Mouse (Mus musculus): ENCODE results near the gene Plekha6.

The Plekha6 gene

DNA sequence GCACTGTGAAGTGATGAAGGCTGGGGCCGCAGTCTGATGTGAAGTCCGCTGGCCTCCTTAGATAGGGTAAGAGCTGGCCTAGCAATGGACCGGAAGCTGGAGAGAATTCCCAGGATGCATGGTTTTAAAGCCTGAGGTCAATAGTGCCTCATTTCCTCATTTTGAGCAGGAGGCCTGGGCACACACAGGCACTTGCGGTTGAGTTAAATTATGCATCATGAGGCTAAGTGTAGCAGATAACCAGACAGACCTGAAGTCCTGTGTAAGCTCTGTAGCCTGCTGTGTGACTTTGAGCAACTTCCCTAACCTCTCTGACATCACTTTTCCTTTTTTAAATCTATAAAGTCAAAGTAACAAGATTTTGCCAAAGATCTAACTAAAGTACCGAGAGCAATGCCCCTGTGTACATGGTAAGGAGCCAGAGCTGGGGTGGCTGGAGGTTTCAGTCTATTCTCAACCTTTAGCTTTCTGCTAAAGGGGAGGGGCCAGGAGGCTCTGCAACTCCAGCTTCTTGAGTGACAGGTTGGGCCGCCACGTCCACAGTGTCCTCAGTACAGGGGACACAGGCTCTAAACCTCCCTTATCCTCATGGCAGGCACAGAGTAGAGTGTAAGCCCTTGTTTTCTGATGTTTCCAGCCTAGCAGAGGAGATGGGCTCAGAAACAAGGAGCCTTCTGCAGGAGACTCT lies 50.8 kb downstream of the Plekha6 start:
- no peak for DNase-seq (ENCODE audit: low spot score in 2 of 2)

- no peak for DNase-seq (ENCODE audit: low spot score in 2 of 2)
These were observed 51.3 kb downstream of the Plekha6 start for GRCm38 (mm10) chr1:133215360-133215700.

GRCm38 (mm10) chr1:133215753-133216152 lies 51.7 kb downstream of the Plekha6 start:
- no peak for DNase-seq (ENCODE audit: low spot score in 2 of 2)

- no peak for DNase-seq (ENCODE audit: low spot score in 2 of 2)
These were observed 53.0 kb downstream of the Plekha6 start for GRCm38 (mm10) chr1:133217031-133217430.

DNA sequence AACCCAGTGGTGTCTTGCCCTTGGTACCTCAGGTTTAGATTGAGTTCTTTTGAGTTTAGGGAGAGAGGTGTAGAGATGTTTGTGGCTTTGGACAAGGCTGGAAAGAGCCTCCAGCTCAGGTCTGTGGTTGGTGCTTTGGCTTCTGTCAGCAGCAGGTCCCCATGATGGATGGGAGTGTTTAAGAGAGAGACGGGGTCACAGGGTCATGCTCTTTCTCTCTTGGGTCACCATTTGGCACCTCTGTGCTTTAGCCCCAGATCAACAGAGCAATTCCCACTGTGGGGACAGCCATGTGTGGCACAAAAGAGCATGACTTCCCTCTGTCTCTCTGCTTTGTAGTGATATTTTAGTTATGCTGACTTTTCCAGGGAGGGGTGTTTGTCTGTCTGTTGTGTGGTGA lies 55.1 kb downstream of the Plekha6 start:
- no peak for DNase-seq (ENCODE audit: low spot score in 2 of 2)

GRCm38 (mm10) chr1:133221459-133221858 lies 57.4 kb downstream of the Plekha6 start:
- DNase-seq (ENCODE audit: low spot score in 2 of 2) = no peak

DNA sequence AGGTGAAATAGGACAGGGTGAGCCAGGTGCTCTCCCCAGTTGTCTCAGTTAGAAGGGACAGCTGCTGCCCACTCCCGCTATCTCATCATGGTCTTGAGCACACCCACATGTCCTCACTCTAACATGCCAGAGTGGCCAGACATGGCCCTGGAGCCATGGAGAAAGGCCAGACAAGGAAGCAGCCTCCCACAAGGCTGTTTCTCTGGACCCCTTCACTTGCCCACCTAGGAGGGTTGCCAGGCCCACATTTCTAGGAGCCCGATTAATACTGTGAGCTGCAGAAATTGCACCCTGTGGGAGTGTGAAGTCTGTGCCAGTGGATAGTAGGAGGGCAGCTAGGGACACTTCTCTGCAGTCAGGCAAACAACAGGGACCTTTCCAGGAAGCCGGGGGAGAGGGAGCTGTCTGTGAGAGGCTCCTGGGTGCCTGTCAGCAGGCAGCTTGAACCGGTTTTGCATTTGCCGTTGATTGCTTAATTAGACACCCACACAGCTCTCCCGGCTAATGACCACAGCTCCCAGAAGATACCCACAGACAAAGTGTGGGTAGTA lies 58.5 kb downstream of the Plekha6 start:
- DNase-seq (ENCODE audit: low spot score in 2 of 2) = no peak

DNA sequence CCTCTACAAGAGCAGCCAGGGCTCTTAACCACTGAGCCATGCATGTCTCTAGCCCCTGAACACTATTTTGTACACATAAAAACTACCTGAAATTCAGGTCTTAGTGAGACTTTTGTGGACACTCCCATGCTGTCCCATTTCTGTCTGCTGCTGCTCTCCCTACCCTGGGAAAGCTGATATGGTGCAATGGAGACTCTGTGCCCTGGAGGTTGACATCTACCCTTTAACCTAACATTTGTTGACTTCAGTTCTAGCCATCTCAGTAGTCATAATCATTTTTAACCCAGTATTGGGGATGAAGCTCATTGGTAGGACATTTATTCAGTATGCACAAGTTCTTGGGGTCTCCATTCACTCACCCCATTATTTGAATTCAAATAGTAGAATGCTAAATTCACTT lies 60.7 kb downstream of the Plekha6 start:
- DNase-seq (ENCODE audit: low spot score in 2 of 2) = no peak

DNA sequence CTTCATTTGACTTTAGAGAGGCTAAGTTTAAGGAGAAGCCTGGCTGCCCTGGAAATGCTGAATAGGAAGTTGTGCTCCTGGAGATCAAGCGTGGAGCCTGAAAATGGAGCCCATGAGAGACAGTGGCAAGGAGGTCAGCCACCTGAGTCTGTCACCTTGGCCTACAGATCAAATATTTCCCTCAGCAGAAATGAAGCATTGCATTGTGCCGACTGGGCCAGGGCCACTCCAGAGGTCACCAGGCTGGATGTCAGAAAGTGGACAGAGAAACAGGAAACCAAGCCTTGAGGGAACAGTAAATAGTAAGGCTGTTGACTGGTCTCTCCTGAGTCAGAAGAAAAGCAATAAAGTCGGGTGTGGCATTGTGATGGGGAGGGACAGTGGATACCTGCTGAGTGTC lies 61.1 kb downstream of the Plekha6 start:
- DNase-seq (ENCODE audit: low spot score in 2 of 2) = no peak

- DNase-seq (ENCODE audit: low spot score in 2 of 2) = no peak
These were observed 61.6 kb downstream of the Plekha6 start for GRCm38 (mm10) chr1:133225561-133225960.

GRCm38 (mm10) chr1:133225963-133226660 lies 62.1 kb downstream of the Plekha6 start:
- DNase-seq (ENCODE audit: low spot score in 2 of 2) = no peak

GRCm38 (mm10) chr1:133226928-133227327 lies 62.9 kb downstream of the Plekha6 start:
- DNase-seq (ENCODE audit: low spot score in 2 of 2) = no peak

DNA sequence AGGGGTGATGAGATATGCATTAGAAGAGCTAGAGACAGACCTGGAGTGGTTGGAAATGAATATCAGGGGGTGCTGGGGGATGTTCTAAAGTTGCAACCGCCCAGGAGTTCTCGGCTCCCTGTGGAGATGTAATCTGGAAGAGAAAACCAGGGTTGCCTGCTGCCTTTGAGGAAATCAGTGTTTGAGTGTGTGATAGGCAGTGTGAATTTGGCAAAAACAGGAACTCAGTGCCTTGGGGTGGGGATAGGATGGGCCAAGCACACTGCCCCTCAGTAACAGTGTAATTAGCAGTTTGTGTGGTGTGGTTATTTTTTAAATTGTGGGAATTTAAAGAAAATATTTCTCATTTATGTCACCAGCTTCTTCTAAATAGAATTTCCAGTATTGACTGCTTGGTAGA lies 63.4 kb downstream of the Plekha6 start:
- DNase-seq (ENCODE audit: low spot score in 2 of 2) = no peak

GRCm38 (mm10) chr1:133228809-133229487 lies 64.9 kb downstream of the Plekha6 start:
- DNase-seq (ENCODE audit: low spot score in 2 of 2) = no peak

GRCm38 (mm10) chr1:133231523-133232193 lies 67.6 kb downstream of the Plekha6 start:
- DNase-seq (ENCODE audit: low spot score in 2 of 2) = no peak

- DNase-seq (ENCODE audit: low spot score in 2 of 2) = no peak
These were observed 71.9 kb downstream of the Plekha6 start for GRCm38 (mm10) chr1:133235909-133236308.

GRCm38 (mm10) chr1:133236693-133237440 lies 72.9 kb downstream of the Plekha6 start:
- DNase-seq (ENCODE audit: low spot score in 2 of 2) = no peak

- DNase-seq (ENCODE audit: low spot score in 2 of 2) = peak; percentile 37 to 71
These were observed 73.7 kb downstream of the Plekha6 start for GRCm38 (mm10) chr1:133237670-133238069.

- no peak for DNase-seq (ENCODE audit: low spot score in 2 of 2)
These were observed 75.3 kb downstream of the Plekha6 start for GRCm38 (mm10) chr1:133239121-133239812.

GRCm38 (mm10) chr1:133239813-133240160 lies 75.8 kb downstream of the Plekha6 start:
- no peak for DNase-seq (ENCODE audit: low spot score in 2 of 2)

- DNase-seq (ENCODE audit: low spot score in 2 of 2) = no peak
These were observed 76.9 kb downstream of the Plekha6 start for GRCm38 (mm10) chr1:133240881-133241280.

All from spleen, postnatal 4 days (tissue).